Mouse (Mus musculus) liver, adult 2 months (tissue): ENCODE measurements around the gene Dpt.

ENCODE experiments used
- CTCF ChIP-seq: fragments of 200-500 bp; IDR thresholded peaks from 2 replicates; pipeline ENCODE4 v1.5.1; 2011; ENCODE audit warnings: low read depth, low read length, control low read depth
- POLR2A ChIP-seq: fragments of 200-500 bp; IDR thresholded peaks from 2 replicates; pipeline ENCODE4 v1.6.1; 2011; ENCODE audit warnings: low read length, control low read depth; ENCODE audit not compliant: insufficient read depth; ENCODE audit errors: extremely low read depth

GRCm38 (mm10) chr1:164821307-164821706, 24.9 kb downstream of the Dpt start:
- no peak for TF ChIP-seq CTCF
- TF ChIP-seq POLR2A: no peak
